Mouse (Mus musculus) cerebellum, postnatal 36 days (tissue): ENCODE results near the gene Slc11a1.
"Not testable (repeated sequence)": the region's sequence is repeated elsewhere in the genome, so short reads cannot be mapped to it uniquely, and the experiment has no call there.

Experiments used
- DNase-seq, 2 experiments: peaks; one replicate each; pipeline ENCODE4 v3.0.0; 2021 to 2022; ENCODE audit warnings: mixed read lengths in 2 of 2

Gene Slc11a1

DNA sequence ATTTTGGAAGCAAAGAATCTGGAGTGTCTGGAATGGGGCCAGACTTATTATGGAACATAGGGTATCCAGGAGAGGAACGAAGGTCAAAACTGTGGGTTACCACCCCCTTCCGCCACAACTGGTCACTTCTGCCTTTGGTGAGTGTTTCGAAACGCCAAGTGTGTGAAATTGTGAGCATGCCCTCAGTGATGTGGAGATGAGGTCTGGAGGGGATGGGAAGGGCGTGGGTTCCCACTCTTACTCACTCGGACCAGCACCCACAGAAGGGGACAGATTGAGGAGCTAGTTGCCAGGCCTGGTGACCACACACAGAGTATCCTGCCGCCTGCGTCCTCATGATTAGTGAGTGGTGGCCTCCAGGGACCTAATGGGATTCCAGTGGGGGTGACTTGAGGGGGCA lies at the start of gene Slc11a1:
Slc11a1 (plus strand) TSS at position 216 of the 400 bp plus-strand sequence.
- no peak for DNase-seq

DNA sequence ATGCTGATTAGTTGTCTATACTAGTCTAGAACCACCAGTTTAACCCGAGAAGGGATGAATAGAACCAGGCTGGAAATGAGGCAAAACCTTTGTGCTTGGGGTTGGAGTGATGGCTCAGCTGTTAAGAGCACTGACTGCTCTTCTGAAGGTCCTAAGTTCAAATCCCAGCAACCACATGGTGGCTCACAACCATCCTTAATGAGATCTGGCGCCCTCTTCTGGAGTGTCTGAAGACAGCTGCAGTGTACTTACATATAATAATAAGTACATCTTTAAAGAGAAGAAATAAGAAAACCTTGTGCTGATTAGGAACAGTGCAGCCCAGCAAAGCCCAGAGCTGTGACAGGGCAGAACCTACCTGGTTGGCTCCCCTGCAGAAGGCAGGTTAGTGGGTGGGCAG lies 48.1 kb upstream of the Slc11a1 start:
- DNase-seq: not testable (repeated sequence)

- no peak for DNase-seq
Measured at GRCm38 (mm10) chr1:74329899-74330431, 45.0 kb upstream of the Slc11a1 start.

GRCm38 (mm10) chr1:74331046-74331681 lies 43.8 kb upstream of the Slc11a1 start:
- no peak for DNase-seq

DNA sequence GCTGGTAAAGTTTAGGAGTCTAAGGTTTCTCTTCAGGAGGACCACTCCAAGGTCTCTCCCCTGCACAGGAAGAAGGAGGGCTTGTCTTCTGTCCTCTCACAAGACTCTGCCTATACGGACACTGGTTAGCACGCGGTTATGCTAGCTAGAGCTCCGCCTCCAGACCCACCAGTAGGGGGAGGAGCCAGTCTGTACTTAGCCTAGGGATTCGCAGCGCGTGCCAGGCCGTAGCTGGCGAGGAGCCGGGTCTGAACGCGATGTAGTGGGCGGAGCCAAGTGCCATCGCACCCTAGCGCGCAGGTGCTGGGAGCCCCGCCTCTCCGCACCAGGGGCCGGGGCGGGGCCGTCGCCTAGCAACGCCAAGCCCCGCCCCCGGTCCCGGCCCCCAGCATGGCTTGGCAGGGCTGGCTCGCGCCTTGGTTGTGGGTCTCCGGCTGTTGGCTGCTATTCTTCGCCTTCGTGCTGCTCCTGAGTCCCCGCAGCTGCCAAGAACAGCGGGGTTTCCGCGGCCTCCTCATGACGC lies 42.7 kb upstream of the Slc11a1 start:
- DNase-seq: peak; percentile 93 to 95

DNA sequence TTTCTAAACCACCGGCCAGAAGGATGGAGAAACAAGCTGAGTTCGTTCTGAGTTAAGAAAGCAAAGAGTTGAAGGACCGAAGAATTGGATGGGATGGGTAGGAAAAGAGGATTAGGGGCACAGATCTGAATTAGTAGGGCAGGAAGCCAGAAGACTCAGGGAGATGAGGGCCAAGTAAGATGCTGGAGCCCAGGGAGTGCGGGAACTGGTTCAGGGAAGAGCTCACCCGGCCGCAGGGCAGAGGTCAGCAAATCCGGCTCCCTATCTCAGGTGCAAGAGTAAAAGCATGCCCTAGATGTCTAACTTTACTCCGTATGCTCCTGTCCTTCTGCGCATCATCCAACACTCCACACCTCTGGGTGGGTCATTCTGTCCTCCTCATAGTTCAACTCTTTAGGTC lies 42.1 kb upstream of the Slc11a1 start:
- DNase-seq: peak in 1 of 2 experiments; percentile 19

- no peak for DNase-seq
Measured at GRCm38 (mm10) chr1:74334607-74335006, 40.4 kb upstream of the Slc11a1 start.

GRCm38 (mm10) chr1:74335033-74335432 lies 40.0 kb upstream of the Slc11a1 start:
- no peak for DNase-seq

DNA sequence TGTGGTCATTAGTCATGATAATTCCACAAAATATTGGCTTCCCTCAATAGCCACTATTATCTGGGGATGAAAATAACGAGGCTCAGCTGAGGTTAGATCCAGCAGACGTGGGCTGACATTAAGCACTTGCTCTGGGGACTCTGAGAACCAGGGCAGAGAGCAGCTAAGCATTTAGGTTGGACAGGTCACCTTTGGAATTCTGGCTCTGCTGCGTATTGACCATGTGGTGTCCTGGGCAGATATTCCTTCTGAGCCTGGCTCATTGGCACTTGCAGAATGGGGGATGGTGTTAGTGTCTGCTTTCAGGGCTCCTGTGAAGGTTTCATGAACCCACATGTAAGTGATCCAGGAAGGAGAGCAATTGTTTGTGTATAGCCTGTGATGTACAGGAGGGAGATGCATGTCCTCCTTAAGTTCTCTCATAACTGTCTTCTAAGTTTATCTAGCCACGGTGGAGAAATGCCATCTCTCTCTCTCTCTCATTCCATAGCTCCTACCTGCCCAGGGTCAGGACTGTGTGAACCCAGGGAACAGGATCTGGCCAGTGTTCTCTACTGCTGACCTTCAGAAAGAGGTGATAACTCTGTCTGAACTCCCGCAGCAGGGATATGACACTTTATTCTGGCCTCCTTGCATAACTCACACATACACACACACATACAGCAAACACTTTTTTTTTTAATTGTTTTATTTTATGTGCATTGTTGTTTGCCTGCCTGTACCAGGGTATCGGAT lies 39.4 kb upstream of the Slc11a1 start:
- peak; percentile 32 to 47 for DNase-seq

GRCm38 (mm10) chr1:74337241-74337771 lies 37.7 kb upstream of the Slc11a1 start:
- peak in 1 of 2 experiments; percentile 28 for DNase-seq

- no peak for DNase-seq
Measured at GRCm38 (mm10) chr1:74338013-74338412, 37.0 kb upstream of the Slc11a1 start.

DNA sequence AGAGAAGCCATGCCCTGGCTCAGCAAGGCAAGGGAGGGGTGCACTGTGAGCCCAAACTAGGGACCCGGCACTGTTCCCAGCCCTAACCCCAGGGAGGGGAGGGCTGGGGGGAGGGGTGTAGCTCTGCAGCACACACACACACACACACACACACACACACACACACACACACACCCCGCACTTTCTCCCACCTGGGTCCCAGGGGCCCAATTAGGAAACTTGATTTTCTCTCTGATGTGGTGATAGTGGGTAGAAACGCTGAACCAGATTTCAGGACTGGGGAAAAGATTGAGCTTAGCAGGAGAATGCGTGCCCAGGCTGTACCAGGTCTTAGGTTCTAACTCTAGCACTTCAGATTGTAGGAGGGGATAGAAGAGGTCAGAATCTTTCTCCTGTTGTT lies 36.4 kb upstream of the Slc11a1 start:
- no peak for DNase-seq

- no peak for DNase-seq
Measured at GRCm38 (mm10) chr1:74339917-74340316, 35.1 kb upstream of the Slc11a1 start.

GRCm38 (mm10) chr1:74340361-74340764 lies 34.6 kb upstream of the Slc11a1 start:
- peak; percentile 37 to 51 for DNase-seq

DNA sequence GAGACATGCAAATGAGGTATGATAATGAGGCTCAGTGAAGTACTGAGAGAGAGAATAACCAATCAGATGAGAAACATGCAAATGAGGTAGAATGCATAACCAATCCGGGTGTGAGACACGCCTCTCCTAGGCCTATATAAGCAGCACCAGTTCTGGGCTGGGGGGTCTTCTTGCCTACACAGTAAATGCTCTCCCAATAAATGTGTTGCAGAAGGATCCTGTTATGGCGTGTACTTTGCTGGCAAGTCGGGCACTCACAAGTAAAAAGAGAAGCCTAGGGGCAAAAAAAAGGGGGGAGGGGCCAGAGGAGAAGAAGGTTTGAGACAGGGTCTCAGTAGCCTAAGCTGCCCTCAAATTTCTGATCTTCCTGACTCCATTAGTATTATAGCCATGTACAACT lies 34.0 kb upstream of the Slc11a1 start:
- not testable (repeated sequence) for DNase-seq

DNA sequence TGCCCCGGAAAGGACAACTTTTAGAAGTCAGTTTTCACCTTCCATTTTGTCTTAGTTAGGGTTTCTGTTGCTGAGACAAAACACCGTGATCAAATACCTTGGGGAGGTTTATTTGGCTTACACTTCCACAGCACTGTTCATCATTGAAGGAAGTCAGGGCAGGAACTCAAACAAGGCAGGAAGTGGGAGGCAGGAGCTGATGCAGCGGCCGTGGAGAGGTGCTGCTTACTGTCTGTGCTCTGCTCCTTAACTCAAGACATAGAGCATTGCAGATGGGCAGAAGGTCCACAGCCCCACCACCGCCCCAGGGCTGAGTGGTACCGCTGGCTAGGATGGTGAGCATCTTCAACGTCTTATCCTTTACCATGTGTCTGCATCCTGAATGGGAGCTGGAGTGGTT lies 33.1 kb upstream of the Slc11a1 start:
- no peak for DNase-seq

GRCm38 (mm10) chr1:74342308-74342707 lies 32.7 kb upstream of the Slc11a1 start:
- DNase-seq: no peak

DNA sequence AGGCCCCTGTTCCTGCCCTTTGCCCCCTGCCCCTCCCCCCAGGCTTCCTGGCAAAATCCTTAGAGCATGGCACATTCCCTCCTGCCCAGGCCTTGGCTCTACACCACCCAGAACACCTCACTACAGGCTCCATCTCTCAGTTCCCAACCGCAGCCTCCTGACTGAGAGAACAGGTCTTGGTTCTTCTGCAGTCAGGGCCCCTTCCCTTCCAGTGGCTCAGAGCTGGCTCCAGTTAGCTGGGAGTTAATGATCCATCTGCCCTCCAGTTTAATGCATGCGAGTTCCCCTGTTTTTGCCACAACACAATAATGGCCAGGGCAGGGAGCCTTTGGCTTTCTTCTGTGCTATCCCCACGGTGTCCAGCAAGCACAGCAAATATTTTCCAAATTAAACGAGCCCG lies 31.8 kb upstream of the Slc11a1 start:
- no peak for DNase-seq

GRCm38 (mm10) chr1:74344163-74344916 lies 30.7 kb upstream of the Slc11a1 start:
- no peak for DNase-seq

DNA sequence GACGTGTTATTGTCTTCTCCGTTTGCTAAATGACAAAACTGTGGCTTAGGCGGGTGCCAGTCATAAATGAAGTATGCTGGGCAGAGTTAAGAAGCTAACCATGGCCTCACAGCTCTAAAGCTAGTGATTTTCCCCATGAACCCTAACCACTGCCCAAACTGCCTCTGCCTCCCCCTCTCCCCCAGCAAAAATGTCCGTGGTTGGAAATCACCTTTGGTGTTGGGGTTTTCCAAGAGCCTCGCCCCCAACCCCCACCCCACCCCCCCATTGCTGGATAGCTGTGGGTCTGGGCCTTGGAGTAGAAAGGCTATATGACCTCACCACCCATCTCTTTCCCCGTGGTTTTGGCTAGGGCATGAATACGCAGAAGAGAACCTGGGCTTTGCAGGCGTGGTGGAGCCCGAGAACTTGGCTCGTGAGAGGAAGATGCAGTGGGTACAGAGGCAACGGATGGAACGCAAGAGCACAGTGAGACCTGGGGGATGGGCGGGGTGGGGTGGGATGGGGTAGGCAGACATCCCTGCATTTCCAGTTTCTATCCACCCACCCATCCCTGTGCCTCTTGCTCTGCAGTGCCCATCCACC lies 23.7 kb upstream of the Slc11a1 start:
- DNase-seq: no peak

DNA sequence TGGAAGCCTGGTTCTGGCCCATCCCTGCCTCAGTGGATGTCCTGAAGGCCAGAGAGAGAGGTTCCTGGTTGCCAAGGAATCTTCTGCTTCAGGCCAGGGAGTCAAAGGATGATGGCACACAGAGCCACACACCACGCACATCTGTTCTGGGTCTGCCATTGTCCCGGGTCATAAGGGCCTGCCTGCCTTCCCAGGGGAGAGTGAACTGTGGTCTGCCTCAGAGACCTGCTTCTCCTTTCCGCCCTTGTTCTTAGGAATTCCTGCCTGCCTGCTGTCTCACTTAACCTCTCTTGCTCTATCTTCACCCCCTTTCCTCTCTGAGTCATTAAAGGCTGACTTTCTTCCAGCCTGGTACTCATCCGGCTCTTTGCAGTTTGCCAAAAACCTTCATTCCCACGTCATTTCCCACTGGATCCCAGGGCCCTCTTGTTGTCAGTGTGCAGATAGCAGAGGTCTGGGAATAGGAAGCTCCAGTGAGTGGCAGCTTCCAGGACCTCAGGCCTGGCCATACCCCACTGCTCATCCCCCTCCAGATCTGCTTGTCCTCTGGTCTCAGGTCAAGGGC lies 22.4 kb upstream of the Slc11a1 start:
- no peak for DNase-seq
